In genomic region chr14:50799502-50800259, GRCm38 (mm10) we compare ENCODE assay signal across 10 mouse cellular contexts. TPM values are rescaled to one million over a fixed set of nuclear protein-coding genes. Genes with fewer than 3 reads are reported as not detected.
DNase-seq lines count a peak whose midpoint lies in the region; ATAC-seq lines count a peak whose summit lies in the region.
"Had no signal": no experiment of that assay in that cellular context is flagged by ENCODE, and none has a peak within 500 bp of the region (broad histone marks: within the 10 kb centered on the region; RNA-seq: fewer than 3 reads in every experiment).

No protein-coding gene starts in this region.

- no peak for ATAC-seq in heart, embryonic 12.5 days (ENCODE audit: insufficient number of reproducible peaks, low FRiP score)
- no peak for ATAC-seq in hindbrain, embryonic 11.5 days (ENCODE audit: low FRiP score)
- peak; percentile 65; the same call in 1 of the 2 replicates for ATAC-seq in midbrain, embryonic 15.5 days (replicated peaks)

- H3K9me3 ChIP-seq in heart, embryonic 12.5 days (replicated peaks), result no peaks in the 10 kb centered on the region
- no peaks in the 10 kb centered on the region for H3K9me3 ChIP-seq in hindbrain, embryonic 11.5 days (ENCODE audit: control insufficient read depth, low read length)
- no peaks in the 10 kb centered on the region for H3K9me3 ChIP-seq in midbrain, embryonic 15.5 days

- WGBS in heart, embryonic 12.5 days, result 2% methylated on average over 3 of the region's 3 CpGs
- 7% methylated on average over 3 of the region's 3 CpGs for WGBS in hindbrain, embryonic 11.5 days
- WGBS in midbrain, embryonic 15.5 days, result 5% methylated on average over 3 of the region's 3 CpGs

- DNase-seq in heart, adult 11 months, result peak; percentile 86
- DNase-seq in MEL-GATA-1-ER (ENCODE audit: extremely low read depth, low read depth), result peak; percentile 72
- peak; percentile 70 for DNase-seq in embryo, embryonic 10 days (ENCODE audit: low spot score)
- DNase-seq in hindbrain, embryonic 11.5 days (ENCODE audit: low spot score), result peak; percentile 63
- DNase-seq in left cerebral cortex, postnatal 14 days (ENCODE audit: low spot score in 2 of 2), result peak; percentile 44 to 59
- peak; percentile 37 for DNase-seq in thymus, postnatal 25 days

- no peak overlapping the region for H3K9ac ChIP-seq in heart, embryonic 12.5 days
- no peak overlapping the region for H3K9ac ChIP-seq in hindbrain, embryonic 11.5 days (ENCODE audit: low read depth, low read length)
- H3K9ac ChIP-seq in midbrain, embryonic 15.5 days, result no peak overlapping the region

- no peak overlapping the region for H3K27ac ChIP-seq in heart, embryonic 12.5 days (ENCODE audit: poor library complexity, severe bottlenecking)
- no peak overlapping the region for H3K27ac ChIP-seq in hindbrain, embryonic 11.5 days (ENCODE audit: low read depth, low read length)
- H3K27ac ChIP-seq in midbrain, embryonic 15.5 days, result no peak overlapping the region

- H3K4me1 ChIP-seq in heart, embryonic 12.5 days (replicated peaks), result no peaks in the 10 kb centered on the region
- H3K4me1 ChIP-seq in hindbrain, embryonic 11.5 days (replicated peaks; ENCODE audit: control insufficient read depth, insufficient read depth, low read length), result no peaks in the 10 kb centered on the region
- H3K4me1 ChIP-seq in midbrain, embryonic 15.5 days, result peaks cover 2% of the 10 kb centered on the region; the same call in 1 of the 2 replicates

- no peak overlapping the region for H3K4me3 ChIP-seq in heart, embryonic 12.5 days
- no peak overlapping the region for H3K4me3 ChIP-seq in hindbrain, embryonic 11.5 days (ENCODE audit: low read depth, low read length)
- H3K4me3 ChIP-seq in midbrain, embryonic 15.5 days, result no peak overlapping the region

- H3K4me2 ChIP-seq in heart, embryonic 12.5 days, result no peak overlapping the region
- H3K4me2 ChIP-seq in hindbrain, embryonic 11.5 days (replicated peaks; ENCODE audit: low read depth, low read length), result no peak overlapping the region
- peak overlapping the region; percentile 5; the same call in 1 of the 2 replicates for H3K4me2 ChIP-seq in midbrain, embryonic 15.5 days

- intact Hi-C loops in left cerebral cortex, postnatal 14 days (cut with DNase I), result loop anchor here (10.0 kb wide), 1 partner anchor 225 kb away; no protein-coding TSS in a partner anchor

- no peaks in the 10 kb centered on the region for H3K27me3 ChIP-seq in heart, embryonic 12.5 days (replicated peaks)
- no peaks in the 10 kb centered on the region for H3K27me3 ChIP-seq in hindbrain, embryonic 11.5 days (ENCODE audit: control insufficient read depth, insufficient read depth, low read length)
- H3K27me3 ChIP-seq in midbrain, embryonic 15.5 days (replicated peaks), result no peaks in the 10 kb centered on the region

- H3K36me3 ChIP-seq in heart, embryonic 12.5 days, result no peaks in the 10 kb centered on the region
- no peaks in the 10 kb centered on the region for H3K36me3 ChIP-seq in hindbrain, embryonic 11.5 days (ENCODE audit: control insufficient read depth, insufficient read depth, low read length)
- no peaks in the 10 kb centered on the region for H3K36me3 ChIP-seq in midbrain, embryonic 15.5 days (replicated peaks)

RNA-seq across cellular contexts. Expression of gene Ccnb1ip1, which starts 7.9 kb away (rescaled TPM):
- polyA plus RNA-seq in heart, embryonic 12.5 days (2016; fragmentation: Nextera tagmentation; extraction: Ambion mirVana), result not detected in 2 replicates
- not detected in 2 replicates for polyA plus RNA-seq in hindbrain, embryonic 11.5 days (2014; fragmentation: Nextera tagmentation; extraction: Ambion mirVana)
- not detected for total RNA-seq in left cerebral cortex, postnatal 14 days (2021)
- polyA plus RNA-seq in midbrain, embryonic 15.5 days (2015; fragmentation: Nextera tagmentation; extraction: Ambion mirVana), result not detected in 2 replicates
- polyA plus RNA-seq: stomach, embryonic 14.5 days had no signal

RNA-seq across cellular contexts. Expression of gene Parp2, which starts 8.0 kb away (rescaled TPM):
- 40.4 and 41.2 TPM in 2 replicates for polyA plus RNA-seq in heart, embryonic 12.5 days (2016; fragmentation: Nextera tagmentation; extraction: Ambion mirVana)
- polyA plus RNA-seq in hindbrain, embryonic 11.5 days (2014; fragmentation: Nextera tagmentation; extraction: Ambion mirVana), result 63.6 and 66.0 TPM in 2 replicates
- total RNA-seq in left cerebral cortex, postnatal 14 days (2021), result 10 to 100 TPM; 25.5 to 29.8 TPM
- polyA plus RNA-seq in midbrain, embryonic 15.5 days (2015; fragmentation: Nextera tagmentation; extraction: Ambion mirVana), result 42.8 and 43.7 TPM in 2 replicates

RNA-seq across cellular contexts. Expression of gene Ttc5, which starts 14.4 kb away (rescaled TPM):
- 46.1 and 48.1 TPM in 2 replicates for polyA plus RNA-seq in heart, embryonic 12.5 days (2016; fragmentation: Nextera tagmentation; extraction: Ambion mirVana)
- 105 and 106 TPM in 2 replicates for polyA plus RNA-seq in hindbrain, embryonic 11.5 days (2014; fragmentation: Nextera tagmentation; extraction: Ambion mirVana)
- 10 to 100 TPM; 64.7 to 68.3 TPM for total RNA-seq in left cerebral cortex, postnatal 14 days (2021)
- 137 and 142 TPM in 2 replicates for polyA plus RNA-seq in midbrain, embryonic 15.5 days (2015; fragmentation: Nextera tagmentation; extraction: Ambion mirVana)

RNA-seq across cellular contexts. Expression of gene Olfr749, which starts 54.8 kb away (rescaled TPM):
- polyA plus RNA-seq in heart, embryonic 12.5 days (2016; fragmentation: Nextera tagmentation; extraction: Ambion mirVana), result not detected in 2 replicates
- not detected in 2 replicates for polyA plus RNA-seq in hindbrain, embryonic 11.5 days (2014; fragmentation: Nextera tagmentation; extraction: Ambion mirVana)
- total RNA-seq in left cerebral cortex, postnatal 14 days (2021), result not detected
- not detected in 2 replicates for polyA plus RNA-seq in midbrain, embryonic 15.5 days (2015; fragmentation: Nextera tagmentation; extraction: Ambion mirVana)
- total RNA-seq: layer of hippocampus, adult 8-10 months had no signal
- polyA plus RNA-seq: stomach, embryonic 14.5 days had no signal
